Mouse (Mus musculus) G1E (cell line): Measurements from ENCODE around the gene Gm43064. TPM values are rescaled to one million over a fixed set of nuclear protein-coding genes. Genes with fewer than 3 reads are reported as not detected.
"Not testable (repeated sequence)": the region's sequence is repeated elsewhere in the genome, so short reads cannot be mapped to it uniquely, and the experiment has no call there.

ENCODE experiments used
- ATAC-seq: 2 replicates; pipeline ENCODE4 v1.8.0; 2016; ENCODE audit warnings: mild to moderate bottlenecking; ENCODE audit not compliant: insufficient number of reproducible peaks, poor library complexity, low FRiP score, severe bottlenecking; ENCODE audit errors: extremely low read depth
- DNase-seq: peaks from one replicate; pipeline ENCODE4 v3.0.0; 2012; ENCODE audit warnings: low spot score
- H3K27me3 ChIP-seq: 2 replicates; pipeline ENCODE4 v1.6.1; 2012; ENCODE audit warnings: mild to moderate bottlenecking, low read length, inconsistent platforms; ENCODE audit not compliant: insufficient read depth
- H3K36me3 ChIP-seq: replicated peaks from 2 replicates; pipeline ENCODE3; 2012; ENCODE audit warnings: mild to moderate bottlenecking, inconsistent platforms
- H3K4me1 ChIP-seq: 2 replicates; pipeline ENCODE4 v1.6.1; 2012; ENCODE audit warnings: low read depth, low read length, inconsistent platforms, mixed read lengths; ENCODE audit not compliant: insufficient read depth
- H3K4me3 ChIP-seq: 2 replicates; pipeline ENCODE4 v1.5.1; 2012; ENCODE audit warnings: low read depth, mild to moderate bottlenecking, inconsistent platforms, low read length, moderate library complexity, mixed read lengths
- H3K9me3 ChIP-seq: replicated peaks from 2 replicates; pipeline ENCODE4 v1.6.1; 2012; ENCODE audit warnings: inconsistent platforms
- CTCF ChIP-seq: IDR thresholded peaks from 2 replicates; pipeline ENCODE4 v1.5.1; 2012; ENCODE audit warnings: low read depth, low read length, inconsistent platforms, mixed read lengths
- GATA1 ChIP-seq: IDR thresholded peaks from 2 replicates; pipeline ENCODE4 v1.6.1; 2012; ENCODE audit warnings: borderline replicate concordance, low read length, inconsistent platforms, mixed read lengths
- GATA2 ChIP-seq: IDR thresholded peaks from 2 replicates; pipeline ENCODE4 v1.6.1; 2012; ENCODE audit warnings: low read depth, low read length, inconsistent platforms, borderline replicate concordance
- POLR2AphosphoS5 ChIP-seq: IDR thresholded peaks from 2 replicates; pipeline ENCODE4 v1.6.1; 2012; ENCODE audit warnings: low read depth, low read length, inconsistent platforms; ENCODE audit not compliant: insufficient replicate concordance
- TAL1 ChIP-seq: conservative IDR thresholded peaks from 2 replicates; pipeline ENCODE4 v1.6.1; 2012; ENCODE audit warnings: low read depth, low read length, inconsistent platforms, mixed read lengths
- polyA plus RNA-seq: library from polyadenylated mRNA; stranded (reverse); fragments of >175 nt; gene quantifications from 2 replicates; pipeline ENCODE4 v1.2.3, GENCODE M21; 2012
- total RNA-seq, 2 experiments: library from RNA; stranded (forward) in 1 of 2; stranded (reverse) in 1 of 2; fragments of 200-1000 nt in 1 of 2; fragments of >200 nt in 1 of 2; fragmentation: Nextera tagmentation in 1 of 2; gene quantifications; 2 replicates each; pipeline ENCODE4 v1.2.3; 2014 to 2017

Gm43064 gene
- total and polyA plus RNA-seq, 3 experiments = 0.05 to 8.7 (median 0.82) TPM

DNA sequence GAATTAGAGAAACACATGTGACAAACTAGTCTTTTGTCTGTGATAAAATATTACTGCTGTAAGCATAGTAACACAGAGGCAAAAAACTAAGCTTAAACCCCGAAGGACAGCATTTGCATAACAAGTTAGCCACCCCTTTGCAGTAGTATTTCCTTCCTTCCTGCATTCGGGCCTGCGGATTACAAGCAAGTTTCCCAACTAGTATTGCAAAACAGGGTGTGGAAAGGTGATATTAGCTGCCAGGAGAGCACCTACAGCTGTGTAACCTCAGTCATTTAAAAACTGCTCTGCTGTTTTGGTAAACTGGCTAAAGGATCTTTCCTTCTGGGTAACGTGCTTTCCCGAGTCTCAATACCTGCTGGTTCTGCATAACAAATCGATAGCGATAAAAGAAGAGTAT, 22.1 kb upstream of the Gm43064 start:
- no peak for ATAC-seq
- Histone ChIP-seq H3K4me3 (no peak overlapping the region), H3K9me3 (no peaks in the 10 kb centered on the region), H3K27me3 (no peaks in the 10 kb centered on the region), H3K4me1 (peaks cover 65% of the 10 kb centered on the region), H3K36me3 (peaks cover 12% of the 10 kb centered on the region)
- TF ChIP-seq CTCF (no peak), GATA1 (no peak), POLR2AphosphoS5 (no peak), GATA2 (no peak), TAL1 (no peak)
- no peak for DNase-seq

GRCm38 (mm10) chr3:103789096-103789495, 20.3 kb upstream of the Gm43064 start:
- Histone ChIP-seq H3K4me1 (peaks cover 65% of the 10 kb centered on the region), H3K9me3 (no peaks in the 10 kb centered on the region), H3K4me3 (peak overlapping the region; percentile 11; the same call in 1 of the 2 replicates), H3K27me3 (no peaks in the 10 kb centered on the region), H3K36me3 (peaks cover 10% of the 10 kb centered on the region)
- ATAC-seq (no peak), DNase-seq (no peak)
- TF ChIP-seq TAL1 = no peak
- TF ChIP-seq GATA1 = no peak
- TF ChIP-seq GATA2 = no peak
- TF ChIP-seq CTCF = no peak
- TF ChIP-seq POLR2AphosphoS5 = no peak

- Histone ChIP-seq H3K36me3 (peaks cover 5% of the 10 kb centered on the region), H3K4me3 (peak overlapping the region; percentile 80), H3K9me3 (no peaks in the 10 kb centered on the region), H3K27me3 (no peaks in the 10 kb centered on the region), H3K4me1 (peaks cover 65% of the 10 kb centered on the region)
- DNase-seq (no peak), ATAC-seq (no peak)
- TF ChIP-seq GATA2 (no peak), POLR2AphosphoS5 (no peak), CTCF (no peak), TAL1 (no peak), GATA1 (no peak)
Measured at GRCm38 (mm10) chr3:103789891-103790345, 19.5 kb upstream of the Gm43064 start.

DNA sequence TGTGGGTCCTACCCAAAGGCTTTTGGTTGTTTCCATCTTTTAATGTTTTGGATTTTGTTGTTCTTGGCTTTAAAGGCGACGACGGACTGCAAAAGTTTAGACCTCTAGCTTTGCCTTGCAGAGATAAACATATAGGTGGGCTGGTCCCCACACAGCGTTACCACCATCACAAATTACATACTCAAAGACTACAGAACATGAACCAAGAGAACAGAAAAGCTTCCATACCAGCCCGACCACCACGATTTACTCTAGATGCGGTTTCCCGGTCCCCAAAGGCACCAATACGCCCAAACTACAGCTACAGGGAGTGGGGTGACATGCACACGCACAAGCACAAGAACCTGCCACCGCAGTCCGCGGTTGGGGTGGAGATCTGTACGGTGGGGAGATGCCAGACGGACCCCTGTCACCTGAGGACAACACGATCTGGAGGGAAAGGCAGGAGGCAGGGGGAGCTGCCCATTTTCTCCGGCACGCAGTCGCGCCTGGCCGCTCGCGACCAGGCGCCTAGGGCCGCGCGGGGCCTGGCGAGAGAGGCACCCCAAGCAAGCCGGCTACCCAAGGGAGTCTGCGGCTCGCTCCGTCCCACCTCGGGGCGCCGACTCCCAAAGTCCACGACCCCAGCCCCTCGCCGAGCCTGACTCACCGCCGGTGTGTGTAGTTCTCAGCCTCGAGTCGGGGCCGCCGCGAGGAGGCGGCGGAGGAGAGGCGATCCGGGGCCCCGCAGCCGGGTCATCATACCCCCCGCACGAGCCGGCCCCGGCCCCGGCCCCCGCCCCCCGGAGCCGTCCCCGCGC, 18.8 kb upstream of the Gm43064 start:
- ATAC-seq (no peak), DNase-seq (no peak)
- H3K4me3 ChIP-seq = peak overlapping the region; percentile 80
- TF ChIP-seq POLR2AphosphoS5 (no peak), CTCF (no peak), TAL1 (no peak), GATA2 (no peak), GATA1 (no peak)
- peaks cover 5% of the 10 kb centered on the region for H3K36me3 ChIP-seq
- H3K4me1 ChIP-seq = peaks cover 64% of the 10 kb centered on the region
- no peaks in the 10 kb centered on the region for H3K9me3 ChIP-seq
- no peaks in the 10 kb centered on the region for H3K27me3 ChIP-seq

DNA sequence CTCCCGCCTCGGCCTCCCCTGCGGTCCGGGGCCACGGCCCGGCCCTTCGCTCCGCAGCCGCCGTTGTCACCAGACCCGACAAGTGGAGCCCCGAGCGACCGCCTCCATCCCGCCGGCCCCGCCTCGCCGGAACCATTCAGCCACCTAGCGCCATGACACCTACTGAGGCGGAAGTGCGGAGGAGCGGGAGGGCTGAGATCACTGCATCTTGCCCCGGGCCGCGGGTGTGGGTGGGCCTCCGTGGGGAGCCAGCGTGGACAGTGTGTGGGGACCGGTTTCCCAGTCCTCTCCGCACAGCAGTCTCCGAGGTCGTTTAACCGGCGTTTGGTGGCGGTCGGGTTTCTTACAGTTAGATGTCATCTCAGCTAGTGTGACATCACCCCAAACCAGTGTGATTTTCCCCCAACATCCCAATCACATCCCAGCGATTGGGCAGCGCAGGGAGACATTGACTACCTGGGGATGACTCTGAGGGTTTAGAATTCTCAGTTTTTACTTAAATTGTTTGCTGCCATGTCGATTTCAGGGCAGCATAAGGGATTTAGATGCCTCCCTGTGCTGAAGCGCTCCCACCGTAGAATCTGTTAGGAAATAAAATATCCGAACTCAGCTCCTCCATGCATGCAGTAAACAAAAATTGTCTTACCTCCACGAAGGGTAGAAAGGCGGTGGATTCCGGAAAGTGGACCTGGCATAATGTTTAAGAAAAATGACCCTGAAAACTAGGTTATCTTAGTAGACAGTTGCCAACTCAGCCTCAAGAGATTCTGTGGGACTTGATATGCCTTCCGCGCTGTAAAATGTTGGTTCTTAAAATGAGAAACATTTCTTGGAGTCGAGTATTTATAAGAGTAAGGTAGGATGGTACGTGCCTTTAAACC, 17.9 kb upstream of the Gm43064 start, which contains the start of gene Hipk1:
Gene Hipk1 (minus strand): TSS at position 334 of the 881 bp plus-strand sequence.
- ATAC-seq (peak; percentile 90), DNase-seq (peak; percentile 81)
- no peak for TF ChIP-seq GATA2
- no peak for TF ChIP-seq GATA1
- TF ChIP-seq CTCF = no peak
- TF ChIP-seq TAL1 = no peak
- TF ChIP-seq POLR2AphosphoS5 = no peak
- Histone ChIP-seq H3K4me1 (peaks cover 63% of the 10 kb centered on the region), H3K9me3 (no peaks in the 10 kb centered on the region), H3K4me3 (peak within 1 kb of the TSS; percentile 80), H3K36me3 (peaks cover 5% of the 10 kb centered on the region), H3K27me3 (no peaks in the 10 kb centered on the region)

DNA sequence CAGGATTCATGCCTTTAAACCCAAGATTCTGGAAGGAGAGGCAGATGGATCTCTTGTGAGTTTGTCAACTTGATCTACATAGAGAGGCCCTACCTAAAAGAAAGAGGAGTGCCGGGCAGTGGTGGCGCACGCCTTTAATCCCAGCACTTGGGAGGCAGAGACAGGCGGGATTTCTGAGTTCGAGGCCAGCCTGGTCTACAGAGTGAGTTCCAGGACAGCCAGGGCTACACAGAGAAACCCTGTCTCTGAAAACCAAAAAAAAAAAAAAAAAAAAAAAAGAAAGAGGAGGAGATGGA, 17.3 kb upstream of the Gm43064 start:
- H3K27me3 ChIP-seq, ATAC-seq, H3K36me3 ChIP-seq, H3K9me3 ChIP-seq, H3K4me3 ChIP-seq, DNase-seq: not testable (repeated sequence)
- H3K4me1 ChIP-seq = peaks cover 63% of the 10 kb centered on the region
